Mouse (Mus musculus) ES-E14 (cell line): Measurements from ENCODE around the gene Ehmt1.

ENCODE experiments used
- CHD2 ChIP-seq: IDR thresholded peaks from 2 replicates; pipeline ENCODE4 v1.6.1; 2014; ENCODE audit warnings: mild to moderate bottlenecking, low read depth, low read length, inconsistent platforms
- MAFK ChIP-seq: IDR thresholded peaks from 2 replicates; pipeline ENCODE4 v1.6.1; 2014; ENCODE audit warnings: mild to moderate bottlenecking, low read depth, low read length, inconsistent platforms; ENCODE audit not compliant: insufficient read depth
- ZC3H11A ChIP-seq: IDR thresholded peaks from 2 replicates; pipeline ENCODE4 v1.6.1; 2012; ENCODE audit warnings: low read depth, mild to moderate bottlenecking, inconsistent platforms, low read length, borderline replicate concordance
- ZNF384 ChIP-seq: IDR thresholded peaks from 2 replicates; pipeline ENCODE4 v1.6.1; 2012; ENCODE audit warnings: low read depth, low read length, inconsistent platforms

- TF ChIP-seq CHD2 (no peak), ZNF384 (no peak), ZC3H11A (no peak), MAFK (no peak)
Observed at GRCm38 (mm10) chr2:24952537-24953055, 33.2 kb upstream of the Ehmt1 start.
